In genomic region chr9:31301526-31302311, GRCm38 (mm10) we compare ENCODE assay signal across 10 mouse cellular contexts. TPM values are rescaled to one million over a fixed set of nuclear protein-coding genes. Genes with fewer than 3 reads are reported as not detected.
DNase-seq lines count a peak whose midpoint lies in the region; ATAC-seq and TF ChIP-seq lines count a peak whose summit lies in the region.
"Had no signal": no experiment of that assay in that cellular context is flagged by ENCODE, and none has a peak within 500 bp of the region (broad histone marks: within the 10 kb centered on the region; RNA-seq: fewer than 3 reads in every experiment).

No protein-coding gene starts in this region.

- H3K27ac ChIP-seq in kidney, embryonic 15.5 days, result no peak overlapping the region
- peak overlapping the region; percentile 19 for H3K27ac ChIP-seq in liver, embryonic 14.5 days

- H3K36me3 ChIP-seq in kidney, embryonic 15.5 days, result no peaks in the 10 kb centered on the region
- no peaks in the 10 kb centered on the region for H3K36me3 ChIP-seq in liver, embryonic 14.5 days (replicated peaks; ENCODE audit: control insufficient read depth, insufficient read depth, low read depth)

- H3K9ac ChIP-seq in kidney, embryonic 15.5 days, result no peak overlapping the region
- H3K9ac ChIP-seq in liver, embryonic 14.5 days (replicated peaks), result no peak overlapping the region

- no peaks in the 10 kb centered on the region for H3K4me1 ChIP-seq in kidney, embryonic 15.5 days
- peaks cover 14 to 25% of the 10 kb centered on the region in 2 experiments for H3K4me1 ChIP-seq in liver, embryonic 14.5 days (replicated peaks; ENCODE audit: control insufficient read depth in 2 of 2, insufficient read depth in 2 of 2, low read length in 1 of 2)
- no peaks in the 10 kb centered on the region; the same call in 1 of the 2 replicates for H3K4me1 ChIP-seq in lung, adult 2 months (ENCODE audit: control insufficient read depth, insufficient read depth, low read length)

- no peaks in the 10 kb centered on the region for H3K27me3 ChIP-seq in kidney, embryonic 15.5 days
- H3K27me3 ChIP-seq in liver, embryonic 14.5 days (ENCODE audit: control insufficient read depth, insufficient read depth, low read length), result no peaks in the 10 kb centered on the region

- H3K4me2 ChIP-seq in kidney, embryonic 15.5 days, result no peak overlapping the region
- peak overlapping the region; percentile 6 for H3K4me2 ChIP-seq in liver, embryonic 14.5 days (ENCODE audit: low read depth)

- WGBS in kidney, embryonic 15.5 days, result 84% methylated on average over 5 of the region's 5 CpGs
- WGBS in liver, embryonic 14.5 days (ENCODE audit: insufficient replicate concordance), result 49% methylated on average over 5 of the region's 5 CpGs
- WGBS in lung, adult 2 months, result 82% methylated on average over 5 of the region's 5 CpGs

- peak; percentile 43 for DNase-seq in kidney, adult 9 months
- no peak for DNase-seq in liver, embryonic 14.5 days (ENCODE audit: low read depth in 3 of 3, low spot score in 3 of 3)
- peak; percentile 76 for DNase-seq in thymus, postnatal 0 days (ENCODE audit: low spot score)
- no peak for DNase-seq in adrenal gland, adult (ENCODE audit: inconsistent age in 2 of 2, low spot score in 1 of 2)
- DNase-seq in lung, adult 2 months, result no peak
- no peak for DNase-seq in urinary bladder, adult 18-20 months (ENCODE audit: low spot score in 2 of 2)
- DNase-seq: cerebellum, postnatal 14 days; heart, adult 18-20 months had no signal

- ATAC-seq in kidney, embryonic 15.5 days (replicated peaks; ENCODE audit: low FRiP score), result no peak
- 0 out of 2 replicates have a peak, but pooled peaks have one; percentile 4 for ATAC-seq in granulocyte monocyte progenitor cell, adult 5-6 weeks (replicated peaks; ENCODE audit: poor library complexity, severe bottlenecking)
- ATAC-seq in liver, embryonic 14.5 days (ENCODE audit: insufficient read depth), result peak; percentile 28; the same call in 1 of the 2 replicates

- peak; percentile 27; the same call in 1 of the 2 replicates for TF ChIP-seq CTCF in liver, embryonic 14.5 days (IDR thresholded peaks at IDR 0.05; ENCODE audit: low read depth)
- no peak for TF ChIP-seq CTCF in lung, adult 2 months (IDR thresholded peaks at IDR 0.05; ENCODE audit: insufficient read depth, low read length)

- no peaks in the 10 kb centered on the region for H3K9me3 ChIP-seq in kidney, embryonic 15.5 days (replicated peaks)
- no peaks in the 10 kb centered on the region for H3K9me3 ChIP-seq in liver, embryonic 14.5 days (ENCODE audit: control insufficient read depth, low read length)

- TF ChIP-seq POLR2A in lung, adult 2 months (IDR thresholded peaks at IDR 0.05; ENCODE audit: borderline replicate concordance, extremely low read depth, low read depth, low read length), result no peak

- no peak for TF ChIP-seq EP300 in liver, embryonic 14.5 days (IDR thresholded peaks at IDR 0.05; ENCODE audit: low read depth)

- no peak overlapping the region for H3K4me3 ChIP-seq in kidney, embryonic 15.5 days (replicated peaks)
- no peak overlapping the region for H3K4me3 ChIP-seq in liver, embryonic 14.5 days (ENCODE audit: insufficient read depth in 1 of 2, low read depth in 2 of 2, low read length in 2 of 2)
- no peak overlapping the region for H3K4me3 ChIP-seq in lung, adult 2 months (replicated peaks; ENCODE audit: extremely low read depth, low read depth, low read length)

RNA-seq across cellular contexts. Expression of gene Prdm10, which starts 21.4 kb away (rescaled TPM):
- polyA plus RNA-seq in kidney, embryonic 15.5 days (2015; fragmentation: Nextera tagmentation; extraction: Ambion mirVana), result 4.9 and 5.4 TPM in 2 replicates
- 12.4 and 14.1 TPM in 2 replicates for total RNA-seq in granulocyte monocyte progenitor cell, adult 5-6 weeks (2014; fragmentation: Nextera tagmentation)
- 6.4 and 7.3 TPM in 2 replicates for total RNA-seq in granulocyte monocyte progenitor cell, adult 5-6 weeks (2017)
- polyA plus RNA-seq in liver, embryonic 14.5 days (2012; rRNA removed), result 4.0 and 4.9 TPM in 2 replicates
- polyA plus RNA-seq in liver, embryonic 14.5 days (2014; fragmentation: Nextera tagmentation; extraction: Ambion mirVana), result 2.3 and 2.7 TPM in 2 replicates
- 3.6 and 3.9 TPM in 2 replicates for polyA plus RNA-seq in thymus, postnatal 0 days (2015; fragmentation: Nextera tagmentation; extraction: Ambion mirVana)
- polyA plus RNA-seq in lung, adult 2 months (2012; rRNA removed), result 6.3 and 7.3 TPM in 2 replicates

Comparison
In these comparisons a context has a peak if more than half of its experiments do, and no peak if none do; other contexts are left out.
1. DNase-seq: peak in kidney, adult 9 months (single experiment) and thymus, postnatal 0 days (single experiment); none in liver, embryonic 14.5 days (0 of 3), adrenal gland, adult (0 of 2), lung, adult 2 months (single experiment) and urinary bladder, adult 18-20 months (0 of 2).